Mouse (Mus musculus): ENCODE measurements at regions not wholly inside any gene's neighbourhood (a gene's known extent, or its start where the extent isn't known, plus 50 kb on each side); places are given as distances from the start of the nearest gene placed in this dataset.

GRCm38 (mm10) chr11:63704995-63705580, 217.0 kb downstream of the Hs3st3b1 start:
- TF ChIP-seq CTCF (IDR thresholded peaks at IDR 0.05; ENCODE audit: extremely low read depth, insufficient read depth, insufficient read length, insufficient replicate concordance) (no peak), POLR2A (IDR thresholded peaks at IDR 0.05; ENCODE audit: low read depth, low read length) (no peak)

Data from spleen, adult 2 months (tissue).